2 mouse cellular contexts compared by ENCODE assay signal in the genomic region with DNA sequence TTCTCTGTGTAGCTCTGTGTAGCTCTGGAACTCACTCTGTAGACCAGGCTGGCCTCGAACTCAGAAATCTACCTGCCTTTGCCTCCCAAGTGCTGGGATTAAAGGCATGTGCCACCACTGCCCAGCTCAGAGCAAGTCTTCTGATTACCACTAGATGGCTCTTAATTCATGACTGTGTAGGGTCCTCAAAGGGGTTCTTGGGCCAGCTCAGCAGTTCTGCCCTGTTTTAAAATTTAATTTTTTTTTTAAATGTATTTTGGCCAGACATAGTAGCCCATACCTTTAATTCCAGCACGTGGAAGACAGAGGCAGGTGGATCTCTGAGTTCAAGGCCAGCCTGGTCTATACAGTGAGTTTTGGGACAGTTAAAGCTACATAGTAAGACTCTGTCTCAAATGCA.
TF ChIP-seq lines count a peak whose summit lies in the region.

No protein-coding gene starts in this region.

TF ChIP-seq in CH12.LX, 34 proteins besides CTCF, POLR2A, EP300 and RAD21:
- TF ChIP-seq SMC3 (IDR thresholded peaks at IDR 0.05; ENCODE audit: low read depth, low read length), result peak; percentile 2; the same call in 1 of the 2 replicates

TF ChIP-seq in ES-E14, 5 proteins besides CTCF, POLR2A, EP300 and RAD21:
- peak; percentile 64 for TF ChIP-seq MAFK (IDR thresholded peaks at IDR 0.05; ENCODE audit: insufficient read depth, low read depth, low read length)
